Mouse (Mus musculus): ENCODE results near the gene Myocd.

- TF ChIP-seq CTCF (IDR thresholded peaks at IDR 0.05; ENCODE audit: control insufficient read depth, insufficient read depth, insufficient read length) (no peak), MAX (IDR thresholded peaks at IDR 0.05) (no peak), FOSL1 (IDR thresholded peaks at IDR 0.05; ENCODE audit: insufficient read depth, low read length, poor library complexity, severe bottlenecking) (no peak), USF1 (IDR thresholded peaks at IDR 0.05; ENCODE audit: low read depth) (no peak), CEBPB (IDR thresholded peaks at IDR 0.05; ENCODE audit: low read depth) (no peak), MYOG (IDR thresholded peaks at IDR 0.05; ENCODE audit: control insufficient read depth, extremely low read depth, insufficient read length) (no peak)
Observed at GRCm38 (mm10) chr11:65162767-65163120, 107.0 kb downstream of the Myocd start, which contains the start of gene Arhgap44.
